Mouse (Mus musculus): Measurements from ENCODE around the gene 4930426L09Rik. TPM values are rescaled to one million over a fixed set of nuclear protein-coding genes. Genes with fewer than 3 reads are reported as not detected.

4930426L09Rik gene
- polyA plus RNA-seq, 1 experiment: 0.47 TPM

DNA sequence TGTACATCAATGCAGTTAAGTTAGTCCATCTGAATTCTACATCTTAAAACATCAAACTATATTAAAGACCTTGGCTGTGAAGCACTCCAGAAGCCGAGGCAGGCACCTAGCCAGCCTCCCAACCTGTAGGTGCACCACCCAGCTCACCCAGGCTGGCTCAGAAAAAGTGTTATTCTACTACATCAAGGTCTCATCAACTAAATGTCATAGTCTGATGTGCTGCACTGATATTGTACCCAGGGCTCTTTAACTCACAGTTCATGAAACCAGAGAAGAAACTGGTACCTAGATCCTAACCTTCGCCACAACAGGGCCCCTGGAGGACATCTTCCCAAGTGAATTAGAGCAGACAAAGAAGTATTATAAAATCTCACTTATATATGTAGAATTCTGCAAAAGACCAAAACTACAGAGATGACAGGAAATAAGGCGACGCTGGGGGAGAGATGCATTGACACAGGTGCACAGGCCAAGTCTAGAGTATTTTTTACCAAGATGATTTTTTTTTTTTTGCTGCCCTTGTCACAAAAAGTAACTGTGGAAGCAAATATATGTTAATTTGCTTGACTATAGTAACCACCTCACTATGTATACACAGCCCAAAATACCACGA is 30.6 kb upstream of the 4930426L09Rik start:
- 89% methylated on average over 5 of the region's 5 CpGs for WGBS
- TF ChIP-seq POLR2A (IDR thresholded peaks at IDR 0.05; ENCODE audit: borderline replicate concordance, extremely low read depth, low read depth, low read length) (no peak), CTCF (IDR thresholded peaks at IDR 0.05; ENCODE audit: insufficient read depth, low read length) (no peak)
- no peak for DNase-seq
- Histone ChIP-seq H3K4me1 (ENCODE audit: control insufficient read depth, insufficient read depth, low read length) (no peaks in the 10 kb centered on the region; the same call in 1 of the 2 replicates), H3K4me3 (replicated peaks; ENCODE audit: extremely low read depth, low read depth, low read length) (no peak overlapping the region)

DNA sequence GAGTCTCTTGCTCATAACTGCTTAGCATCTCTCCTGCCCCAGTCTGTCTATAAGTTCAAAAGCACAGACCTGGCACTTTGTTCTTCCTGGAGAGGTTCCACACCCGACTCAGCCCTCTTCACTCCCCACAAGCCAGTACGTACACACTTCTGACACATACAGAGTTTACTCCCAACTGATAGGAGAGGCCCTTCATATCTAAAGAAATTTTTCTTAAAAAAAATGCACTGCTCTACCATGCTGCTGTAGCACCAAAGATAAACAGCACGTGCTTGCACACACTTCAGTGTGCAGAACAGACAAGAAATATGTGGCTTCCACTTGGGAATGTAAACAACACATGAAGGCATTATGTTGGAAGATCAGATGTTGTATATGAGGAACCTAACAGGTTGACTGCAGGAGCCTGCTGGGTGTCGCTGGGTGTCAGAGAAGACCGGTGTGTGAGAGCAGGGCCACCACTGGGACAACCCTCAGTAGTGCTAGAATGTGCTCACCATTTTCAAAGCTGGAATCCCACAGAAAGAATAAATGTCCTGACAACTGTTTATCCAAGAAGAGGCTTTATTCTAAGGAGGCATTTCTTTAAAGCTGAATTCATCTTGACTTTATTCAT is 29.0 kb upstream of the 4930426L09Rik start:
- Histone ChIP-seq H3K4me3 (replicated peaks; ENCODE audit: extremely low read depth, low read depth, low read length) (no peak overlapping the region), H3K4me1 (ENCODE audit: control insufficient read depth, insufficient read depth, low read length) (no peaks in the 10 kb centered on the region; the same call in 1 of the 2 replicates)
- TF ChIP-seq CTCF (IDR thresholded peaks at IDR 0.05; ENCODE audit: insufficient read depth, low read length) (no peak), POLR2A (IDR thresholded peaks at IDR 0.05; ENCODE audit: borderline replicate concordance, extremely low read depth, low read depth, low read length) (no peak)
- 44% methylated on average over 5 of the region's 5 CpGs for WGBS
- DNase-seq: no peak

DNA sequence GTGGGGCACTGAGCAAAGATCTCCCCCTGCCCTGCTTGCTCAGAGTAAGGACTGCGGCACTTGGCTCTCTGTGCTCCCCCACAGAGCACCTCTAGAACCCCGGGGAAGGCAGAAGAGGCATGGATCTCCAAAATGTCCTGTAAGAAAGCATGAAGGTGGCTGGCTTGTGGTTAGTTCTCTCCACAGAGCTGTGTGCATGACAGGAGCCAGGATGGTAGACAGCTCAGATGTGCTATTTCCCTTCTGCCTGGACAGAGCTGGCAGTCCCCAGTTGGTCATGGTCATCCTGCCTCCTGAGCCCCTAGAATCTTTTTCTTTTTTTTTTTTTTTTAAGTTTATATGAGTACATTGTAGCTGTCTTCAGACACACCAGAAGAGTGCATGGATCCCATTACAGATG is 27.7 kb upstream of the 4930426L09Rik start:
- no peak overlapping the region for H3K4me3 ChIP-seq (replicated peaks; ENCODE audit: extremely low read depth, low read depth, low read length)
- 74% methylated on average over 2 of the region's 2 CpGs for WGBS
- DNase-seq: no peak
- peaks cover 2% of the 10 kb centered on the region; the same call in 1 of the 2 replicates for H3K4me1 ChIP-seq (ENCODE audit: control insufficient read depth, insufficient read depth, low read length)
- TF ChIP-seq CTCF (IDR thresholded peaks at IDR 0.05; ENCODE audit: insufficient read depth, low read length) (no peak), POLR2A (IDR thresholded peaks at IDR 0.05; ENCODE audit: borderline replicate concordance, extremely low read depth, low read depth, low read length) (no peak)

DNA sequence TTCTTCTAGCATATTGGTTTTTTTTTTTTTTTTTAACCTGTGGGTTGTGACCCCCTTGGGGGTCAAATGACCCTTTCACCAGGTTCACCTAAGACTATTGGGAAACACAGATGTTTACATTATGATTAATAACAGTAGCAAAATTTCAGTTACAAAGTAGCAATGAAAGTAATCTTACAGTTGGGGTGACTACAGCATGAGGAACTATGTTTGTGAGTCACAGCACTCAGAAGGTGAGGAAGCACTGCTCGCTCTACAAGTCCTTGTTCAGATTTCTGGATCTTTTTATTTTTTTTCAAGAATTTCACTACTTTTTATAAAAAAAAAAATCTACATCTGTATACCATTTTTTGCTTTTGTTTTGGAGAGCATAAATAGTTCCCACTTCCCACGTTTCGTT is 26.6 kb upstream of the 4930426L09Rik start:
- Histone ChIP-seq H3K4me1 (ENCODE audit: control insufficient read depth, insufficient read depth, low read length) (peaks cover 2% of the 10 kb centered on the region; the same call in 1 of the 2 replicates), H3K4me3 (replicated peaks; ENCODE audit: extremely low read depth, low read depth, low read length) (no peak overlapping the region)
- DNase-seq: no peak
- TF ChIP-seq CTCF (IDR thresholded peaks at IDR 0.05; ENCODE audit: insufficient read depth, low read length): no peak
- TF ChIP-seq POLR2A (IDR thresholded peaks at IDR 0.05; ENCODE audit: borderline replicate concordance, extremely low read depth, low read depth, low read length): no peak
- 81% methylated on average over 3 of the region's 3 CpGs for WGBS

DNA sequence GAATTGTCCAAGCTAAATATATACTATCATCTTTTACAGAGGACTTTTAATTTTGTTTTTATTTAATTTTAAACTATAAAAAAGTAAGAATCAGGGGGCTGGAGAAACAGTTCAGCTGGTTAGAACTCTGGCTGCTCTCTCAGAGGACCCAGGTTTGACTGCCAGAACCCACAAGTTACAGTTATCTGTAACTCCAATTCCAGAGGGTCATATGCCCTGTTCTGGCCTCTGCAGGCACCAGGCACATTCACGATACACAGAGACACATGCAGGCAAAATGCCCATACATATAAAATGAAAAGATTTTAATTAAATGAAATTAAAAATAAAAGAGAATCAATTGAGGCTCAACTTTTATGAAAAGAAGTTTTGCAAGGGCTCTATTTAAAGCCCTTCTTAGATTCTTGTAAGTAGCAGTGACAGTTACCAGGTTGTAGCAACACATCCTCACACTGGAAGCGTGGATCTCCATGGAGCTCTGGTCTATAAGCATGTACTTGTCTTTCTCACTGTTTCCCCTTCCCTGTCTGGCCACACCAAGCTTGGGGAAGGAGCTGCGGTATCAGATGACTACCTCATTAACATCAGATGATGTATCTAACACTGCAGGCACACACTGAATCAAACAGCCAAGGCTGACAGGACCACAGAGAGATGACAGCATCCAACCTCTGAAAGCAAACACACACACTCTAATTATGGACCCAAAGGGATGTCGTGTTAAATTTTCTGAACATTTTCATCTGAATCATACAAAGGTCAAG is 23.1 kb upstream of the 4930426L09Rik start:
- no peak for DNase-seq
- 57% methylated on average over 4 of the region's 4 CpGs for WGBS
- TF ChIP-seq POLR2A (IDR thresholded peaks at IDR 0.05; ENCODE audit: borderline replicate concordance, extremely low read depth, low read depth, low read length) (no peak), CTCF (IDR thresholded peaks at IDR 0.05; ENCODE audit: insufficient read depth, low read length) (no peak)
- H3K4me1 ChIP-seq (ENCODE audit: control insufficient read depth, insufficient read depth, low read length): peaks cover 2% of the 10 kb centered on the region; the same call in 1 of the 2 replicates
- H3K4me3 ChIP-seq (replicated peaks; ENCODE audit: extremely low read depth, low read depth, low read length): no peak overlapping the region

DNA sequence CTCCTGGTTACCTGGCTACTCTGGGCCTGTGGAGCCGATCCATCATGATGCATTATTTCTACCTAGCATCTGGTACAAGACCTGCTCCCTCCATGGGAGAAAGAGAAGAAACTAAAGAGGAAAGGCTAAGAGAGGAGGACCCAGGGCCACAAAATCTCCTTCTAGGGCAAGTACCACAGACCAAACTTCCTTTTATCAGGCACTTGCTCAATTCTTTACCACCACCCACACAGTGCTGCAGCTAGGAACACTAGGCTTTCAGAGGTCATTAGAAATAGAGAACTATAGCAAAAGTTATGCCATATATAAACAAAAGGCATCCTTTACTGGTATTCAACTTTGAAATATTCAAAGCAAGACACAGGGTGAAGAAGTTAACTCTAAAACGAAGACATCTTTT is 22.0 kb upstream of the 4930426L09Rik start:
- WGBS: 80% methylated on average over 2 of the region's 2 CpGs
- DNase-seq: no peak
- peaks cover 2% of the 10 kb centered on the region; the same call in 1 of the 2 replicates for H3K4me1 ChIP-seq (ENCODE audit: control insufficient read depth, insufficient read depth, low read length)
- no peak overlapping the region for H3K4me3 ChIP-seq (replicated peaks; ENCODE audit: extremely low read depth, low read depth, low read length)
- TF ChIP-seq POLR2A (IDR thresholded peaks at IDR 0.05; ENCODE audit: borderline replicate concordance, extremely low read depth, low read depth, low read length) (no peak), CTCF (IDR thresholded peaks at IDR 0.05; ENCODE audit: insufficient read depth, low read length) (no peak)

DNA sequence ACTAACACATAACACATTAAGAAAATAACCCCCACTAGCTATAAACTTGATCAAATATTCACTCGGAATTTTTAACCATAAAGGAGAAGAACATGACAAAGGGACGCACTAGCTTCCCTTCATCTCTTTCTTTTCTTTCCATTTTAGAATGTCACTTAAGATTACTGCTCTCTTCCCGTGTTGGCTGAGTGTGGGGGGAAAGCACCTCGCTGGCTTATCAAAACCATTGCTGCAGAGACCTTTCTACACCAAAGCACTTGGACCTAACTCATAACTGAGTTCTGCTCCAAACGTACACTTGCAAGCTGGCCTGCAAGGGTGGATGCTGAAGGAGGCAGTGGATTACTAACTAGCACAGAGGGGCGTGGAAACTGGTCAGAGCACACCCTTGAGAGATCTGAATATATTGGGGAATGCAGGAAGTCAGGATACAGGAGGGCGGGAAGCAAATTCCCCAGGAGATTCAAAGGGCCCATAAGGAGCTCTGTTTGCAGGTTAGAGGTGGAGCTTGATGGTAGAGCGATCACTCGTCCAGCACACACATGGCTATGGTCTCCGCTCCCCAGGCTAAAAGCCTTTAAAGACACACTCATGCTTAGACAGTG is 20.8 kb upstream of the 4930426L09Rik start:
- WGBS: 71% methylated on average over 10 of the region's 10 CpGs
- TF ChIP-seq POLR2A (IDR thresholded peaks at IDR 0.05; ENCODE audit: borderline replicate concordance, extremely low read depth, low read depth, low read length): no peak
- TF ChIP-seq CTCF (IDR thresholded peaks at IDR 0.05; ENCODE audit: insufficient read depth, low read length): no peak
- no peak for DNase-seq
- Histone ChIP-seq H3K4me1 (ENCODE audit: control insufficient read depth, insufficient read depth, low read length) (peaks cover 2% of the 10 kb centered on the region; the same call in 1 of the 2 replicates), H3K4me3 (replicated peaks; ENCODE audit: extremely low read depth, low read depth, low read length) (no peak overlapping the region)

DNA sequence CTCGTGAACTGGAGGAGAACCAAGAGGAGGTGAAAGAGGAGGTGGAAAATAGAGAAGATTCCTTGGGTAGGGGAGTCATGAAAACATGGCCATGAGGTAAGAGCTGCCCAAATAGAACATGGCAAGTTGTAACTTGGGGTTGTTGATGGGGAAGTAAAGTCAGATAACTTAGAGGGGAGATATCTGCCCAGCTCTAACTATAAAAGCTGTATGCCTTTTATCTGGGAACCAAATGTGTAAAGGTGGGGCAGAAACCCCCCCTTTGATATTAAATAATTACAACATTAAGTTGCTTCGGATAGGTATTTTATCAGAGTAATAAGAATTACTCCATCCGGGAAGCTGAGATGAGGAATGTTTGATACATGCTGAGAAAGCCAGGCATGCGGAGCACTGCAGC is 19.1 kb upstream of the 4930426L09Rik start:
- DNase-seq: no peak
- Histone ChIP-seq H3K4me3 (replicated peaks; ENCODE audit: extremely low read depth, low read depth, low read length) (no peak overlapping the region), H3K4me1 (ENCODE audit: control insufficient read depth, insufficient read depth, low read length) (peaks cover 2% of the 10 kb centered on the region; the same call in 1 of the 2 replicates)
- no peak for TF ChIP-seq POLR2A (IDR thresholded peaks at IDR 0.05; ENCODE audit: borderline replicate concordance, extremely low read depth, low read depth, low read length)
- TF ChIP-seq CTCF (IDR thresholded peaks at IDR 0.05; ENCODE audit: insufficient read depth, low read length): no peak
- 87% methylated on average over 4 of the region's 4 CpGs for WGBS

DNA sequence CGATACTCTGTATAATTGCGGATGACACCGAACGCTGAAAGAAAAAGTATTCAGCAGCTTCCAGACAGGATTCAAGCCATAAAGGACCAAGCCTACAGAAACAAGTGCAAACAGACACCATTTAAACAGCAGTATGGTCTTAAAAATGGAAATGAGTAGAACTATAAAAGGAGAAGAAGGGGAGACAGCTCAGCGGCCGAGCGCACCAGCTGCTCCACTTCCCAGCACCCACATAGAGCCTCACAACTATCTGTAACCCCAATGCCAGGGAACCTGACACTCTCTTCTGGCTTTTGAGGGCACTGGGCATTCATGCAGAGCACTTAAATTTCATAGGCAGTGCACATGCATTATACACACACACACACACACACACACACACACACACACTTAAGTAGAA is 18.5 kb upstream of the 4930426L09Rik start:
- DNase-seq: no peak
- WGBS: 84% methylated on average over 7 of the region's 7 CpGs
- Histone ChIP-seq H3K4me1 (ENCODE audit: control insufficient read depth, insufficient read depth, low read length) (peaks cover 2% of the 10 kb centered on the region; the same call in 1 of the 2 replicates), H3K4me3 (replicated peaks; ENCODE audit: extremely low read depth, low read depth, low read length) (no peak overlapping the region)
- TF ChIP-seq CTCF (IDR thresholded peaks at IDR 0.05; ENCODE audit: insufficient read depth, low read length): no peak
- no peak for TF ChIP-seq POLR2A (IDR thresholded peaks at IDR 0.05; ENCODE audit: borderline replicate concordance, extremely low read depth, low read depth, low read length)
